Mouse (Mus musculus): Measurements from ENCODE around the gene Slc25a11.

- no peak for TF ChIP-seq TAL1 (IDR thresholded peaks at IDR 0.05; ENCODE audit: low read length)
- TF ChIP-seq GATA1 (IDR thresholded peaks at IDR 0.05; ENCODE audit: low read length) = no peak
Measured at GRCm38 (mm10) chr11:70657991-70658390, 10.7 kb upstream of the Slc25a11 start.
